Mouse (Mus musculus): ENCODE results near the gene U2surp. TPM values are rescaled to one million over a fixed set of nuclear protein-coding genes. Genes with fewer than 3 reads are reported as not detected.
"Not testable (repeated sequence)": the region's sequence is repeated elsewhere in the genome, so short reads cannot be mapped to it uniquely, and the experiment has no call there.

U2surp gene
- polyA plus RNA-seq, 1 experiment from 2014 or later, result 107 TPM

DNA sequence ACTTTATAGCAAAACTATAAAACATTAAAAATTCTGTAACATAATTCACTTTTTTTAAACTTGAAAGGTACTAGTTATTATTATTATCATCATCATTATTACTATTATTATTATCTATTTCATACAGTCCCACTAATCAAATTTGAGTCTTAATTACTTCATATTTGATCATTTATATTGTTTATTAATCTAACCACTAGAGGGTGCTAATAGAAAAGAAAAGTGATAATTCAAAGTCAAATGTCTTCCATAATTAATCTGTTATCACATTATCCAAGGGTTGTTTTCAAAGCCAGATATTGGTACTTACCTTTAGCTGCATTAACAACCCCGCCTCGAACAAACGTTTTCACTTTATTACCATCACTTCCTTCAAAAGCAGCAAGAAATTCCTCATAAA, 18.4 kb downstream of the U2surp start:
- H3K36me3 ChIP-seq (ENCODE audit: control insufficient read depth, insufficient read depth, low read length), result peaks cover 8% of the 10 kb centered on the region; the same call in 1 of the 2 replicates
- H3K4me3 ChIP-seq (ENCODE audit: low read length), result no peak overlapping the region
- no peaks in the 10 kb centered on the region for H3K9me3 ChIP-seq (ENCODE audit: control insufficient read depth, low read length)
- 92% methylated on average over 3 of the region's 3 CpGs for WGBS
- no peak for ATAC-seq
- no peak overlapping the region for H3K9ac ChIP-seq (ENCODE audit: low read depth, low read length)
- H3K4me1 ChIP-seq (ENCODE audit: control insufficient read depth, insufficient read depth, low read depth, low read length), result no peaks in the 10 kb centered on the region
- no peaks in the 10 kb centered on the region for H3K27me3 ChIP-seq (replicated peaks; ENCODE audit: control insufficient read depth, insufficient read depth, low read length)
- no peak overlapping the region for H3K27ac ChIP-seq (ENCODE audit: low read depth, low read length)
- no peak overlapping the region for H3K4me2 ChIP-seq (ENCODE audit: low read length)

DNA sequence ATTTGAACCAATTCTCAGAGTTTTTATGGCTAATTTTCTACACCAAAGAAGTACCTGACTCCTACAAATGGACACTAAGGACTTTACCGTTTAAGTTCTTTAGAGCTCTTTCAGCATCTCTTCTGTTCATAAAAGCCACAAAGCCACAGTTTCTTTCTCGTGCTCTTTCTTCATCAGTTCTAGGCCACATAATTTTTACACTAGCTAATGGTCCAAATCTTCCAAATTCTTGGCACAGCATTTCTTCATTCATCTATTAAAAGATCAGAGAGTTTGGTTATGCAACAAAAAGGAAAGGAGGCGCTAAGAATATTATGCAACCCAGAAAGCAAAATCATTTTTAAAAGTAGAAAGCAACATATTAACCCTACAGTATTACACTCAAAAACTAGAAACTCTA, 21.8 kb downstream of the U2surp start:
- no peaks in the 10 kb centered on the region for H3K4me1 ChIP-seq (ENCODE audit: control insufficient read depth, insufficient read depth, low read depth, low read length)
- no peak overlapping the region for H3K4me2 ChIP-seq (ENCODE audit: low read length)
- no peak for ATAC-seq
- H3K9me3 ChIP-seq (ENCODE audit: control insufficient read depth, low read length), result no peaks in the 10 kb centered on the region
- H3K36me3 ChIP-seq (ENCODE audit: control insufficient read depth, insufficient read depth, low read length), result peaks cover 8% of the 10 kb centered on the region; the same call in 1 of the 2 replicates
- no peak overlapping the region for H3K27ac ChIP-seq (ENCODE audit: low read depth, low read length)
- WGBS, result 95% methylated on average over 3 of the region's 3 CpGs
- no peak overlapping the region for H3K9ac ChIP-seq (ENCODE audit: low read depth, low read length)
- H3K27me3 ChIP-seq (replicated peaks; ENCODE audit: control insufficient read depth, insufficient read depth, low read length), result no peaks in the 10 kb centered on the region
- H3K4me3 ChIP-seq (ENCODE audit: low read length), result no peak overlapping the region

DNA sequence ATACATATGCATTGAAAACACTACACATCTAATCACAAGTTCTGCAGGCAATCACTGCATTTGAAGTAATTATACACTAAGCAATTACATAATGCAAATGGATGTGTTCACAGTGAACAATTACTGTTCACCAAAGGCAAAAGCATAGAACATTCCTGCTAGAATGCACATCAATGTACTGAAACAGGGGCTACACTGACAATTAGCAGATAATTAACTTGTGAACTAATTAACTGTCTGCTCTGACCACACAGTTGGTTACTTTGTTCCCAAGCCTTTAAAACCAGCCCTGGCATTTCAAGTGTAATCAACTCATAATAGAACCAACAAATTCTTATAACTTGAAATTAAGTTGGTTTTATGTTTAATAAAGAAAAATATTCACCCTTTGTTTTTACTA, 22.9 kb downstream of the U2surp start:
- Histone ChIP-seq H3K9me3 (ENCODE audit: control insufficient read depth, low read length) (no peaks in the 10 kb centered on the region), H3K36me3 (ENCODE audit: control insufficient read depth, insufficient read depth, low read length) (peaks cover 8% of the 10 kb centered on the region; the same call in 1 of the 2 replicates), H3K9ac (ENCODE audit: low read depth, low read length) (no peak overlapping the region), H3K4me1 (ENCODE audit: control insufficient read depth, insufficient read depth, low read depth, low read length) (no peaks in the 10 kb centered on the region), H3K4me3 (ENCODE audit: low read length) (no peak overlapping the region), H3K27me3 (replicated peaks; ENCODE audit: control insufficient read depth, insufficient read depth, low read length) (no peaks in the 10 kb centered on the region), H3K27ac (ENCODE audit: low read depth, low read length) (no peak overlapping the region), H3K4me2 (ENCODE audit: low read length) (no peak overlapping the region)
- ATAC-seq, result no peak

DNA sequence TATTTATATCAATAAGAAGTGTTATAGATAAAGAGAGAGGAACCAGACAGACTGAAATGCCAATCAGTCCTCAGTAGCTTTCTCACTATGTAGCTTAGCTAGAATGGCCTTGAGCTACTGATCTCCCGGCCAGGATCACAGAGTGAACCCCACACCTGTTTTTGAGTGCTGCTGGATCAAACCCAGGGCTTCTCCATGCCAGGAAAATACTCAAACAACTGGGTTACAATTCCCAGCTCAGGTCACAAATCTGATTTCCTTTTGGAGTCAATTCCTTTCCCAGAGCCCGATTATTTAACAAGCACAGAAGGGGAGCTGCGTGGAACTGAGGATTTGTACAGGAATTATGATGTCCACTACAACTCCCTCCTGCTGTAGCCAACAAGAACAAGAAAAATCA, 31.8 kb downstream of the U2surp start:
- Histone ChIP-seq H3K9ac (ENCODE audit: low read depth, low read length) (no peak overlapping the region), H3K4me2 (ENCODE audit: low read length) (no peak overlapping the region), H3K4me1 (ENCODE audit: control insufficient read depth, insufficient read depth, low read depth, low read length) (no peaks in the 10 kb centered on the region), H3K9me3 (ENCODE audit: control insufficient read depth, low read length) (no peaks in the 10 kb centered on the region), H3K4me3 (ENCODE audit: low read length) (no peak overlapping the region), H3K27me3 (replicated peaks; ENCODE audit: control insufficient read depth, insufficient read depth, low read length) (no peaks in the 10 kb centered on the region), H3K36me3 (ENCODE audit: control insufficient read depth, insufficient read depth, low read length) (peaks cover 20% of the 10 kb centered on the region), H3K27ac (ENCODE audit: low read depth, low read length) (no peak overlapping the region)
- ATAC-seq, result no peak
- 96% methylated on average over 3 of the region's 3 CpGs for WGBS

DNA sequence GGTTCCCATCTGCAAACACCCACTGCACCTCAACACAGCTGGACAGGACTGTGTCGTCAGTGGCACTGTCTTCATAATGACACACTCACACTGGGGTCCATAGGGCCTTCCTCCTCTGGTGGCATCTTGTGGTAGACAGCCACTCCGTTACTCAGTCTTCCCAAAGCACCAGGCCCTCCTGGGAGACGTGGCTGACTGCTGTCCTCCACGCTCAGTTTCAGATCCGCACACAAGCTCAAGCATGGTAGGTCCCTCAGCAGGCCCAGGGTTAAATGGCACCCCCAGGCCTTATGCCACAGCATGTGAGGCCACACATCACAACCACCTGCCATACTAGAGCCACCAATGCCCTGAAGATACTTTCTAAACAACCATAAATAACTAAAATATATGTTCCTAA, 33.4 kb downstream of the U2surp start:
- WGBS, result 85% methylated on average over 5 of the region's 5 CpGs
- no peaks in the 10 kb centered on the region for H3K27me3 ChIP-seq (replicated peaks; ENCODE audit: control insufficient read depth, insufficient read depth, low read length)
- H3K27ac ChIP-seq (ENCODE audit: low read depth, low read length), result no peak overlapping the region
- no peaks in the 10 kb centered on the region for H3K4me1 ChIP-seq (ENCODE audit: control insufficient read depth, insufficient read depth, low read depth, low read length)
- H3K9me3 ChIP-seq (ENCODE audit: control insufficient read depth, low read length), result no peaks in the 10 kb centered on the region
- no peak overlapping the region for H3K9ac ChIP-seq (ENCODE audit: low read depth, low read length)
- H3K4me2 ChIP-seq (ENCODE audit: low read length), result no peak overlapping the region
- H3K36me3 ChIP-seq (ENCODE audit: control insufficient read depth, insufficient read depth, low read length), result peaks cover 22% of the 10 kb centered on the region
- H3K4me3 ChIP-seq (ENCODE audit: low read length), result no peak overlapping the region
- no peak for ATAC-seq

DNA sequence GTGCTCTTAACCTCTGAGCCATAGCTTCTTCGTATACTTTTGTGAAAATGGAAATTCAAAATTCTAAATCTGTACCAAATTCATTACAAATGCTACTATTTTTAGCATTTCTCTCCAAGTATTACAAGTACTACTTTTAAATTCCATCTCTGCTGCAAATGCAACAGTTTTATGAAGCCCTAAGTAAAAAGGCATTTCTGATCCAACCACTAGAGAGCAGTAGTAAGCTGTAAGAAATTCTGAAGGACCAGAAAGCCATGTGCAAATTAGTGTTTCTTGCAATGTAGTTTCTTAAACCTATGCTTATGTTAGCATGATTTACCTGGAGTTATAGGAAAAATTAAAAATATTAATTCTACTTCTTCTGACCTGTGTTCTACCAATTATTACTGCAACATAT, 38.9 kb downstream of the U2surp start:
- ATAC-seq, result no peak
- Histone ChIP-seq H3K27me3 (replicated peaks; ENCODE audit: control insufficient read depth, insufficient read depth, low read length) (no peaks in the 10 kb centered on the region), H3K9me3 (ENCODE audit: control insufficient read depth, low read length) (no peaks in the 10 kb centered on the region), H3K4me1 (ENCODE audit: control insufficient read depth, insufficient read depth, low read depth, low read length) (no peaks in the 10 kb centered on the region), H3K9ac (ENCODE audit: low read depth, low read length) (no peak overlapping the region), H3K36me3 (ENCODE audit: control insufficient read depth, insufficient read depth, low read length) (peaks cover 22% of the 10 kb centered on the region), H3K27ac (ENCODE audit: low read depth, low read length) (no peak overlapping the region), H3K4me2 (ENCODE audit: low read length) (no peak overlapping the region), H3K4me3 (ENCODE audit: low read length) (no peak overlapping the region)
- WGBS, result 97% methylated on average over 1 of the region's 1 CpGs

DNA sequence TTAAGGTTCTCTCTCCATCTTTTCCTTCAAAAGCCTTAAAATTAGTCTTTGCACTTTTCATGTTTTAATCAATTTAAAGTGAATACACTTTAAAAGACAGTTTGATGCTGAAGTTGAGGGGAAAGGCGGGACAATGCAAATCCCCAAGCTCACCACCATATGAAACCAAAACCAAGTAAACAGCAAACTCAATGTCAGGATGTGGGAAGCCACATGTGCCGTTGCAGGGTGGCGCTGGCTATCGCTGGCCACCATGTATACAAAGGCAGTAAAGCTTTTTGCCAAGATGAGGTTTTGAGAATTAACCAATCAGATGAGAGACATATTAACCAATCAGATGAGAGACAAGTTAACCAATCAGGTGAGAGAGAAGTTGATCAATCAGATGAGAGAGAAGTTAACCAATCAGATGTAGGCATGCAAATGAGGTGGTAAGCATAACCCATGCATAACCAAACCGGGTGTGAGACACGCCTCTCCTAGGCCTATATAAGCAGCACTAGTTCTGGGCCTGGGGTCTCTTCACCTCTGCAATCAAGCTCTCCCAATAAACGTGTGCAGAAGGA, 42.7 kb downstream of the U2surp start:
- not testable (repeated sequence) for H3K27ac ChIP-seq (ENCODE audit: low read depth, low read length); H3K27me3 ChIP-seq (replicated peaks; ENCODE audit: control insufficient read depth, insufficient read depth, low read length); ATAC-seq; H3K4me3 ChIP-seq (ENCODE audit: low read length); H3K9ac ChIP-seq (ENCODE audit: low read depth, low read length); H3K9me3 ChIP-seq (ENCODE audit: control insufficient read depth, low read length); H3K4me2 ChIP-seq (ENCODE audit: low read length); H3K4me1 ChIP-seq (ENCODE audit: control insufficient read depth, insufficient read depth, low read depth, low read length)
- WGBS, result 96% methylated on average over 7 of the region's 7 CpGs
- H3K36me3 ChIP-seq (ENCODE audit: control insufficient read depth, insufficient read depth, low read length), result peaks cover 11% of the 10 kb centered on the region

DNA sequence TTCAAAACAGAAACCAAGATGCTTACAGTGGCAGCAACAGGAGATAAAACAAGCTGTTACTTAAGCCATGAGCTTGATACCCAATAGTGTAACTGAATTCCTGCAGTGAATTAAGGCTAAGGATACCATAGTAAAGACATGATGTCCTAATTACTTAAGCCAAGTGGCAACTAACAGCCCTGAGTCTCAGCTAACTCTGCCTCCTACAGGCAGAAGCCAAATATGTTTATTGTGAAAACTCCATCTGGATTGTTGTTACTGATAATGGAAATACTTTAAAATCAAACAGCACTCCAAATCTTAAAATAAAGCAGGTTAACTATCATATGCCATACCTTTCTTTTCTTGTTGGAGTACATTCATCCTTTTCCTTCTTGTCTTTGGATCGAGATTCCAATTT, 47.8 kb downstream of the U2surp start:
- Histone ChIP-seq H3K36me3 (ENCODE audit: control insufficient read depth, insufficient read depth, low read length) (peaks cover 3% of the 10 kb centered on the region), H3K27me3 (replicated peaks; ENCODE audit: control insufficient read depth, insufficient read depth, low read length) (no peaks in the 10 kb centered on the region), H3K9ac (ENCODE audit: low read depth, low read length) (no peak overlapping the region), H3K27ac (ENCODE audit: low read depth, low read length) (no peak overlapping the region), H3K4me3 (ENCODE audit: low read length) (no peak overlapping the region), H3K9me3 (ENCODE audit: control insufficient read depth, low read length) (no peaks in the 10 kb centered on the region), H3K4me2 (ENCODE audit: low read length) (no peak overlapping the region), H3K4me1 (ENCODE audit: control insufficient read depth, insufficient read depth, low read depth, low read length) (no peaks in the 10 kb centered on the region)
- no peak for ATAC-seq
- WGBS, result 98% methylated on average over 1 of the region's 1 CpGs

DNA sequence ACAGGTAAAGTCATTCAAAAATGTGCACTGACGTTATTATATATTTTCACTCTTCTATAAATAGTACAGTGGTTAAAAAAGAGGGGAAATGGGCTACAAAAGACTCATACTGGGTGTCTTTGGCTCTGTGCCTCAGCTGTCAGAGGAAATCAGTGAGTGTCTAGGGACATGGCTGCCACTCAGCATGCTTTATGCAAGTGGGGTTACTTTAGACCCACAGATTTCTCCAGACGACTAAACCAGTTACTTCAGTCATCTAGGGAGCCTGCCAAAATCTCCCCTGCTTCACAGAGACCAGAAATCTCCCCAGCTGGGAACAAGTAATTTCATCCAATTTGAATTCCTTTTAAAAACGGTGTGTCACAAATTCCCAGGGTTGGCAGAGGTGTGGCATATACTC, 59.9 kb downstream of the U2surp start:
- Histone ChIP-seq H3K9ac (ENCODE audit: low read depth, low read length) (no peak overlapping the region), H3K4me2 (ENCODE audit: low read length) (no peak overlapping the region), H3K36me3 (ENCODE audit: control insufficient read depth, insufficient read depth, low read length) (no peaks in the 10 kb centered on the region), H3K27ac (ENCODE audit: low read depth, low read length) (no peak overlapping the region), H3K27me3 (replicated peaks; ENCODE audit: control insufficient read depth, insufficient read depth, low read length) (no peaks in the 10 kb centered on the region), H3K4me1 (ENCODE audit: control insufficient read depth, insufficient read depth, low read depth, low read length) (no peaks in the 10 kb centered on the region), H3K4me3 (ENCODE audit: low read length) (no peak overlapping the region), H3K9me3 (ENCODE audit: control insufficient read depth, low read length) (no peaks in the 10 kb centered on the region; the same call in 1 of the 2 replicates)
- no peak; the same call in 1 of the 2 replicates for ATAC-seq
- WGBS, result 36% methylated on average over 3 of the region's 3 CpGs

DNA sequence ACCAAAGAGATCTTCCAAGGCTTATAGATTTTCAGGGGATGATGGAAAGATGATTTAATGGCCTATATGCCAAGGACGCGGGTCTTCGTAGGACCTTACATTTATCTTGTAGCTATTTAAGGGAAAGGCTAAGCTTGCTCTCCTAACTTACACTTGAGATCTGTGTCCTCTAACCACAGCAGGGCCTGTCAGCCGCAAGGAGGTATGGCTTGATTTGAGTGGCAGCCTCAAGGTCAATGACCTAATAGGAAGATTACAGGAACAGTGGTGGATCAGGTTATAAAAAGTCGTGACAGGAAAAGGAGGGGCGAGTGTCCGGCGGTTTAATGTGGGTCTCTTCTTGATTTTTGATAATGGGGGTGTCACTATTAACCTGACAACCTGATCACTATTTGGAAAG, 61.2 kb downstream of the U2surp start:
- 96% methylated on average over 8 of the region's 8 CpGs for WGBS
- H3K4me1 ChIP-seq (ENCODE audit: control insufficient read depth, insufficient read depth, low read depth, low read length), result no peaks in the 10 kb centered on the region
- no peaks in the 10 kb centered on the region for H3K36me3 ChIP-seq (ENCODE audit: control insufficient read depth, insufficient read depth, low read length)
- H3K9ac ChIP-seq (ENCODE audit: low read depth, low read length), result no peak overlapping the region
- H3K4me2 ChIP-seq (ENCODE audit: low read length), result no peak overlapping the region
- H3K27me3 ChIP-seq (replicated peaks; ENCODE audit: control insufficient read depth, insufficient read depth, low read length), result no peaks in the 10 kb centered on the region
- no peak overlapping the region for H3K27ac ChIP-seq (ENCODE audit: low read depth, low read length)
- no peak overlapping the region for H3K4me3 ChIP-seq (ENCODE audit: low read length)
- no peak for ATAC-seq
- no peaks in the 10 kb centered on the region; the same call in 1 of the 2 replicates for H3K9me3 ChIP-seq (ENCODE audit: control insufficient read depth, low read length)
